Mouse (Mus musculus) small intestine, adult 2 months (tissue): ENCODE measurements around the gene Speg. TPM values are rescaled to one million over a fixed set of nuclear protein-coding genes. Genes with fewer than 3 reads are reported as not detected.
A peak's percentile ranks its signal among the peaks of the same experiment; 100 is the strongest.

Experiments used
- H3K27ac ChIP-seq: fragments of 200-500 bp; 2 replicates; pipeline ENCODE4 v1.5.1; 2012; ENCODE audit warnings: low read depth, low read length, control low read depth, inconsistent platforms; ENCODE audit not compliant: insufficient read depth
- H3K27me3 ChIP-seq: fragments of 200-500 bp; 2 replicates; pipeline ENCODE4 v1.6.1; 2012; ENCODE audit warnings: mild to moderate bottlenecking, moderate library complexity, low read length, inconsistent platforms; ENCODE audit not compliant: control insufficient read depth, insufficient read depth
- H3K36me3 ChIP-seq: fragments of 200-500 bp; 2 replicates; pipeline ENCODE4 v1.6.1; 2012; ENCODE audit warnings: mild to moderate bottlenecking, low read length, control low read depth, inconsistent platforms; ENCODE audit not compliant: control insufficient read depth, insufficient read depth
- H3K4me1 ChIP-seq: fragments of 200-500 bp; 2 replicates; pipeline ENCODE4 v1.6.1; 2012; ENCODE audit warnings: low read length, inconsistent platforms, mixed read lengths; ENCODE audit not compliant: control insufficient read depth, insufficient read depth, insufficient read length
- H3K4me3 ChIP-seq: fragments of 200-500 bp; 2 replicates; pipeline ENCODE4 v1.5.1; 2012; ENCODE audit warnings: low read depth, mild to moderate bottlenecking, control low read depth, inconsistent platforms, low read length, moderate library complexity
- CTCF ChIP-seq: fragments of 200-500 bp; IDR thresholded peaks from 2 replicates; pipeline ENCODE4 v1.5.1; 2012; ENCODE audit warnings: low read depth, mild to moderate bottlenecking, control low read depth, inconsistent platforms, low read length, moderate library complexity, mixed read lengths; ENCODE audit not compliant: insufficient replicate concordance, insufficient read length; ENCODE audit errors: extremely low read depth
- POLR2A ChIP-seq: fragments of 200-500 bp; IDR thresholded peaks from 2 replicates; pipeline ENCODE4 v1.6.1; 2012; ENCODE audit warnings: low read depth, mild to moderate bottlenecking, control low read depth, inconsistent platforms, low read length, moderate library complexity
- WGBS: fragments of 180-500 bp; shearing (Covaris S2); methylation state at CpG from one replicate; pipeline ENCODE4 v1.1.7; 2018; 5-methylcytosine and 5-hydroxymethylcytosine counted together
- polyA plus RNA-seq: library from polyadenylated mRNA; depleted of rRNA; stranded (reverse); fragments of >200 nt; gene quantifications from 2 replicates; pipeline ENCODE4 v1.2.3, GENCODE M21; 2012

Speg gene
- polyA plus RNA-seq, 1 experiment, result 23.2 TPM

DNA sequence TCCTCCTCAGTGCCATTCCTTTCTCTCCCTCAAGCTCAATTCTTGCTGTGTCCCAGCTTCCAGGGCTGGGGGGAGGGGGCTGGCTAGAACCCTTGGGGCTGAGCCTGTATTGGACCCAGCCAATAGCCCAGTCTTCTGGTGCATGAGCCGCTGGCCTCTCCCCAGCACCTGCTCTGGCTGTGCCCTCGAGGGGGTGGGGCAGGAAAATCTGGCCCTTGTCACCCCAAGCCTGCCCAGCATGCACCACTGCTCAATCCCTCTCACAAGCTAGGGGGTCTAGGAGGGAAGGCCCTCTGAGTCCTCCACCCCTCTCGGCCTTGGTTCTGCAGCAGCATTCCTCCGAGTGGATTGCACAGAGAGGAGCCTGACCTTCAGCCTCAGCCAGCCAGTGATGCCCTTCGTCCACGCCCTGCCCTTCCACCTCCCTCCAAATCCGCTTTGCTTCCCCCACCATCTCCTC lies 12.4 kb downstream of the Speg start:
- Histone ChIP-seq H3K36me3 (no peaks in the 10 kb centered on the region), H3K27me3 (peaks cover 26% of the 10 kb centered on the region), H3K4me1 (no peaks in the 10 kb centered on the region; the same call in 1 of the 2 replicates), H3K27ac (no peak overlapping the region), H3K4me3 (no peak overlapping the region)
- TF ChIP-seq CTCF (no peak), POLR2A (no peak)
- 24% methylated on average over 7 of the region's 7 CpGs for WGBS

DNA sequence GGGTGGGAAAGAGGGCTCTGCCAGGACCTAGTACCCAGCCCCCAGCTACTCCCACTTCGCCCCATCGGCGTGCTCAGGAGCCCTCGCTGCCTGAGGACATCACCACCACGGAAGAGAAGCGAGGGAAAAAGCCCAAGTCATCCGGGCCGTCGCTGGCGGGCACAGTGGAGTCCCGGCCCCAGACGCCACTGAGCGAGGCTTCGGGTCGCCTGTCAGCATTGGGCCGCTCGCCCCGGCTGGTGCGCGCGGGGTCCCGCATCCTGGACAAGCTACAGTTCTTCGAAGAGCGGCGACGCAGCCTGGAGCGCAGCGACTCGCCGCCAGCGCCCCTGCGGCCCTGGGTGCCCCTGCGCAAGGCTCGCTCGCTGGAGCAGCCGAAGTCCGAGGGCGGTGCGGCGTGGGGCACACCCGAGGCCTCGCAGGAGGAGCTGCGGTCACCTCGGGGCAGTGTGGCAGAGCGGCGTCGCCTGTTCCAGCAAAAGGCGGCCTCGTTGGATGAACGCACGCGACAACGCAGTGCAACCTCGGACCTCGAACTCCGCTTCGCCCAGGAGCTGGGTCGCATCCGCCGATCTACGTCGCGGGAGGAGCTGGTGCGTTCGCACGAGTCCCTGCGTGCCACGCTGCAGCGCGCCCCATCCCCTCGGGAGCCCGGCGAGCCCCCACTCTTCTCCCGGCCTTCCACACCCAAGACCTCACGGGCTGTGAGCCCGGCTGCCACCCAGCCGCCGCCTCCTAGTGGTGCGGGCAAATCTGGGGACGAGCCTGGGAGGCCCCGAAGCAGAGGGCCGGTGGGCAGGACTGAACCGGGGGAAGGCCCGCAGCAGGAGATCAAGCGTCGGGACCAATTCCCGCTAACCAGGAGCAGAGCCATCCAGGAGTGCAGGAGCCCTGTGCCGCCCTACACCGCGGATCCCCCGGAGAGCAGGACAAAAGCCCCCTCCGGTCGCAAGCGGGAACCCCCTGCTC lies 13.1 kb downstream of the Speg start:
- 0 out of 2 replicates have a peak overlapping the region, but pooled peaks have one; percentile 6 for H3K4me3 ChIP-seq
- no peak overlapping the region for H3K27ac ChIP-seq
- TF ChIP-seq POLR2A (no peak), CTCF (no peak)
- peaks cover 24% of the 10 kb centered on the region for H3K27me3 ChIP-seq
- H3K36me3 ChIP-seq, result no peaks in the 10 kb centered on the region
- 18% methylated on average over 93 of the region's 94 CpGs for WGBS
- no peaks in the 10 kb centered on the region; the same call in 1 of the 2 replicates for H3K4me1 ChIP-seq

DNA sequence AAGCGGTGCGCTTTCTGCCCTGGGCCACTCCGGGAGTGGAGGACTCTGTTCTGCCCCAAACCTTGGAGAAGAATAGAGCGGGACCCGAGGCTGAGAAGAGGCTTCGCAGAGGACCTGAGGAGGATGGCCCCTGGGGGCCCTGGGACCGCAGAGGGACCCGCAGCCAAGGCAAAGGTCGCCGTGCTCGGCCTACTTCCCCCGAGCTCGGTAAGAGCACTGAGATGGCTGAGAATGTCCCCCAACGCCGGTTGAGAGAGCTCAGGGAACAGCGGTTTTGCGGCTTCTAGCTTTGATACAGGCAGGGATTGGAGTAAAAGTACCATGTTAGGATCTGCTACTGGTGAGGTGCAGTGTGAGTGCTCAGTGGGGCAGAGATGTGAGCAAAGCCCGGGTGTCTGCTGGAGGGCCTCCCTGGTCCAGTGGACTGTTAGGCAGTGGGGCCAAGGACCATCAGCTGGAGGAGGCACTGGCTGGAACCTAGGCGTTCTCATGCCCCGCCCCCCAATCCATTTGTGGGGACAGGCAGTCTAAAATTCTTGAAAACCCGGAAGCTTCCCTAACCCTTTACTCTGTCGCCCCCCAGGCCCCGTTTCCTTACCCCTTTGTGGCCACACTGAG lies 13.9 kb downstream of the Speg start:
- Histone ChIP-seq H3K36me3 (no peaks in the 10 kb centered on the region), H3K4me1 (no peaks in the 10 kb centered on the region; the same call in 1 of the 2 replicates), H3K27ac (no peak overlapping the region), H3K27me3 (peaks cover 24% of the 10 kb centered on the region), H3K4me3 (no peak overlapping the region)
- 38% methylated on average over 23 of the region's 23 CpGs for WGBS
- TF ChIP-seq CTCF (no peak), POLR2A (no peak)

GRCm38 (mm10) chr1:75393139-75393538 lies 18.0 kb downstream of the Speg start:
- Histone ChIP-seq H3K4me1 (no peaks in the 10 kb centered on the region), H3K4me3 (no peak overlapping the region), H3K36me3 (no peaks in the 10 kb centered on the region), H3K27me3 (peaks cover 7% of the 10 kb centered on the region), H3K27ac (peak overlapping the region; percentile 53)
- TF ChIP-seq POLR2A, result no peak
- TF ChIP-seq CTCF, result no peak
- 50% methylated on average over 9 of the region's 9 CpGs for WGBS

GRCm38 (mm10) chr1:75393846-75394245 lies 18.7 kb downstream of the Speg start:
- H3K27me3 ChIP-seq, result peaks cover under 1% of the 10 kb centered on the region; the same call in 1 of the 2 replicates
- WGBS, result 82% methylated on average over 3 of the region's 3 CpGs
- no peak for TF ChIP-seq POLR2A
- no peak for TF ChIP-seq CTCF
- peak overlapping the region; percentile 35 for H3K27ac ChIP-seq
- H3K4me1 ChIP-seq, result no peaks in the 10 kb centered on the region
- H3K4me3 ChIP-seq, result no peak overlapping the region
- no peaks in the 10 kb centered on the region for H3K36me3 ChIP-seq

DNA sequence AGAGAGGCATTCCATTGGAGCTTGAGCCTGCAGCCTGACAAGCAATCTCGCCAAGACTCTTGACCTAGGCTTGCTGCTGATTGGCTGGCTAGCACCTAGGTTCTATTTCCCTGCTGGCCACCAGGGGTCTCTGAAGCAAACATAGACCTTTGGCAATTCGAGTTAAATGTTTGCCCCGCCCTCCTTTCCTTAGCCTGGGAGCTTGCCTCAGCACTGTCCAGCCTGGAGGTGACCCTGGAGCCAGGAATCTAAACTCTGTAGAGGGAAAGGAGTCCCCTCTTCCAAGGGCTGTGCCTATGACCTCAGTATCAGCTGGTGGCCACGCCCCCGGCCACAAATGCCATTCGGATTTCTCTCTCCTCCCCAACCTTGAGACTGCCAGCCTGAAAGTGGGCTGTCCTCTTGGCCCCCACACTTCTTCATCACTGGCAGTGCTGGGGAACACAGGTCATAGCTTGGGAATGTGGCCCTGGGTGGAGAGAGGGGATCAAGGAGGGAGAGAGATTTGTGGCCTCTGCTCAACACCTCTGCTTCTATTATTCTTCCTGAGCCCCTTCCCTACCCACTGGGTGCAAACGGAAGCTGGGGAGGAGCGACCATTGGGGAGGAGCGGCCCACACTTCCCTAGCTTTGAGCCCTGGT lies 23.8 kb downstream of the Speg start:
- no peak overlapping the region for H3K4me3 ChIP-seq
- H3K36me3 ChIP-seq, result no peaks in the 10 kb centered on the region
- H3K27me3 ChIP-seq, result no peaks in the 10 kb centered on the region
- H3K27ac ChIP-seq, result peak overlapping the region; percentile 34
- H3K4me1 ChIP-seq, result no peaks in the 10 kb centered on the region
- 21% methylated on average over 9 of the region's 9 CpGs for WGBS
- TF ChIP-seq CTCF, result peak; percentile 66; the same call in 1 of the 2 replicates
- no peak for TF ChIP-seq POLR2A
